Mouse (Mus musculus) cerebellum, adult (tissue): ENCODE measurements around the gene Phykpl.
"Not testable (repeated sequence)": the region's sequence is repeated elsewhere in the genome, so short reads cannot be mapped to it uniquely, and the experiment has no call there.

Experiments
- ATAC-seq: cut with Nextera tagmentation; 2 replicates; pipeline ENCODE4 v1.9.2; 2017; ENCODE audit warnings: mild to moderate bottlenecking, moderate library complexity, mixed read lengths; ENCODE audit not compliant: insufficient number of reproducible peaks, low FRiP score, low TSS enrichment

The Phykpl gene

GRCm38 (mm10) chr11:51585608-51586252 lies 1.2 kb downstream of the Phykpl start:
- no peak for ATAC-seq

- no peak for ATAC-seq
These were observed 1.9 kb downstream of the Phykpl start for GRCm38 (mm10) chr11:51586411-51586810.

GRCm38 (mm10) chr11:51587059-51587458 lies 2.5 kb downstream of the Phykpl start:
- no peak for ATAC-seq

GRCm38 (mm10) chr11:51588833-51589232 lies 4.3 kb downstream of the Phykpl start:
- no peak for ATAC-seq

- no peak for ATAC-seq
These were observed 5.4 kb downstream of the Phykpl start for GRCm38 (mm10) chr11:51590002-51590401.

GRCm38 (mm10) chr11:51591168-51591567 lies 6.6 kb downstream of the Phykpl start:
- no peak for ATAC-seq

GRCm38 (mm10) chr11:51591915-51592314 lies 7.4 kb downstream of the Phykpl start:
- no peak for ATAC-seq

GRCm38 (mm10) chr11:51593368-51593767 lies 8.8 kb downstream of the Phykpl start:
- no peak for ATAC-seq

GRCm38 (mm10) chr11:51593849-51594248 lies 9.3 kb downstream of the Phykpl start:
- no peak for ATAC-seq

- ATAC-seq, result no peak
These were observed 10.3 kb downstream of the Phykpl start for GRCm38 (mm10) chr11:51594715-51595350.

- ATAC-seq, result no peak
These were observed 11.0 kb downstream of the Phykpl start for GRCm38 (mm10) chr11:51595459-51596083.

- no peak for ATAC-seq
These were observed 13.0 kb downstream of the Phykpl start for GRCm38 (mm10) chr11:51597553-51597952.

- ATAC-seq, result no peak
These were observed 17.7 kb downstream of the Phykpl start for GRCm38 (mm10) chr11:51602253-51602652.

GRCm38 (mm10) chr11:51605602-51606446 lies 21.3 kb downstream of the Phykpl start:
- ATAC-seq, result peak; percentile 27

GRCm38 (mm10) chr11:51606447-51607095 lies 22.0 kb downstream of the Phykpl start, which contains the start of gene Hnrnpab:
Hnrnpab (minus strand) TSS chr11:51606847.
- peak; percentile 97 for ATAC-seq

- ATAC-seq, result no peak
These were observed 22.7 kb downstream of the Phykpl start for GRCm38 (mm10) chr11:51607096-51607738.

GRCm38 (mm10) chr11:51609266-51609909 lies 24.8 kb downstream of the Phykpl start:
- no peak for ATAC-seq

- not testable (repeated sequence) for ATAC-seq
These were observed 25.4 kb downstream of the Phykpl start for GRCm38 (mm10) chr11:51609940-51610339.

GRCm38 (mm10) chr11:51614256-51614655 lies 29.7 kb downstream of the Phykpl start:
- no peak for ATAC-seq
